Mouse (Mus musculus): ENCODE results near the gene Sorcs2.

Gene Sorcs2

DNA sequence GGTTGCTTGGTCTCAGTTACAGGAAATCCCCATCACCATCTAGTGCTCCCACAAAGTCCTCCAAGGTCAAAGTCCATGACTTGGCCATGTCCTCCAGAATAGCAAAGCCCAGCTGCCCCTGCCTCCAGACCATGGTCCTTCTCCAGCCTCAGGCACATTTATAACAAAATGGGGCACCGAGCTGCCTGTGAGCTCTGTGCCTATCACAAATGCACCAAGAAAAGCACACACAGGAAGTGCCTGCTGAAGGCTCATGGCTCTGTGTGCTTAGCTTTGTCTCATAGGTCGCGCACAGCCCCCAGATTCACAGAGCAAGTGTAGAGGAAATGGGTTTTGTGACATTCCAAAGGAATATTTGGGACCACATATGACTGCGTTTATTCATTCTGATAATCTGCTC lies 39.8 kb downstream of the Sorcs2 start:
- DNase-seq (ENCODE audit: low spot score): no peak

DNA sequence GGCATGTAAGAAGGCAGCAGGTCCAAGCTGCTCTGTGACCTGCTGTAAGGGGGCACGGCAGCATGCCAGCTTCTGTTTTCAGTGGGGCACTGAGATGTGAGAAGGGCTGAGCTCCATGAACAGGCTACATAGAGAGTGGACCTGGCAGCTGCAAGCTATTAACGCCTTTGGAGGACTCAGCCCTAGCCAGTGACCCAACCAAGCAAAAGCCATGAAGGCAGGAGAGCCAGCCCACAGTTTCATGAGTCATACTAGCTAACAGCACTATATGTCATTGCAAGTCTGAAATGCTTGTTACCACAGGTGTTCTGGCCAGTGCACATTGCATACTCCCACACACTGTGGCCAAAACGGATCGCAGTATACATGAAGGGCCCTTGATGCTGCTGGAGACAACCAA lies 41.3 kb downstream of the Sorcs2 start:
- no peak for DNase-seq (ENCODE audit: low spot score)

DNA sequence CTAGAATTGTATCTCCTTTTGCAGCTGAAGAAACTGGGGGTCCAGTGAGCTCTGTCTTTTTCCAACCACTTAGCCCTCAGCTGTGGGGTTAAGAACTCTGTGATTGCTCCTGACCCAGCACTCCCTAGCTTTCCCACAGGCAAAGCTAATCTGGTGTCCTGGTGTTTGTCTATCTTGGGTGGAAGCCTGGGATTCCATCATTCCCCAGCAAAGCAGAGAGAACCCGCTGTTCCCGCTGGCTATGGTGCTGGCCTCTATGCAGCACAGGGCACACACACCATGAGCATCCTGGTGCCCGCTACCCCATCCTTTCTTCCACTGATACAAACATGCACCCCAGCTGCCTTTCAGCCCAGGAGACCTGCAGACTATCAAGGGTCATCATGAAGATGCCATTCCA lies 42.3 kb downstream of the Sorcs2 start:
- no peak for DNase-seq (ENCODE audit: low spot score)

DNA sequence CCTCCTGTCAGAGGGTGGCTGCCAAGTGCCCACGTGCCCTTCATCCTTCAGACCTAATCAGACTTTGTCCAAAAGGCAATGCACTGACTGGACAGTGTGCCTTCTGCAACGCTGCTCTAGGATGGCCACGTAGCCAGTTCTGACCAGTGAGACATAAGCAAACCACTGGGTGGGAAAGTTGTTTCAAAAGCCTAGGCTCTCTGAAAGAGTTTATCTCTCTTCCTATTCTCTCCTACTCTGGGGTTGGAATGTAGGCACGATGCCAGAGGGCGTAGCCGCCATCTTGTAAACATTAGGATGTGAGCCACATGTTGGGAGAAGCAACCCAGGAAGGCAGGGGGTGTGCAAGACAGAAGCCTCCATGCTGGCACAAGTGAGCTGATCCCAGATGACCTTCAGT lies 44.3 kb downstream of the Sorcs2 start:
- peak; percentile 66 for DNase-seq (ENCODE audit: low spot score)

DNA sequence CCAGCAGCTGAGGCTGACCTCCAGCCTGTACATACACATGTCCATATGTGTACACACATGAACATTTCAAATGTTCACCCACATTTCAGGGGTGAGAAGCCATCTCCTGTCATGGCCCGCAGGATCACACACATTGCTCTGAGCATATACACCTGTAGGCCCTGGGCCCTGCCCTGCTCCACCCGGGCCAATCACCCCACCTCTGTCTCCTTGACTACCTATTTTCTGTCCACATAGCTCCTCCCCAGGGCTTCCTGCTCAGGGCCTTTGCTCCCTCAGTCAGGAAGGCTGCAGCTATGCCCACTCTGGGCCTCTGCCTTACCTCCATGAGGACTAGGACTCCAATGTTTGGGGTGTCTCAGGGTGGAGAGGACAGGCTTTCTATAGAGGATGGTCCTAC lies 44.7 kb downstream of the Sorcs2 start:
- no peak for DNase-seq (ENCODE audit: low spot score)

DNA sequence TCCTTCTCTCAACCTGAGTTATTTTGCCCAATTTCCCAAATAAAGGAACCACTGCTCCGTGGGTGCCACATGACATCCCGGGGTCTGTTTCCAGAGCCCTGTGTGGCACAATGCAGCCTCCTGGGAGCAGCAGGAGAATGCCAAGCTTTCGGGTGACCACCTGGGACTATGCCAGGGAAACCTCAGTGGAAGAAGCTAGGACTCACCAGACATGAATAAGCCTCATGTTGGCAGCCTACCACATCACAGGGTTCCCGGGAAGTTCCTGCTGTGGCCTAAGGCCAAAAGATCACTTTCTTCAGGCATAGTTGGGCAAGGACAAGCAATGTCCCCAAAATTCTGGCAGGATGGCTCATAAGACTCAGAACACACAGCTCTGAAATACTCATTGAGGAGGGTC lies 51.2 kb downstream of the Sorcs2 start:
- no peak for DNase-seq (ENCODE audit: low spot score)

DNA sequence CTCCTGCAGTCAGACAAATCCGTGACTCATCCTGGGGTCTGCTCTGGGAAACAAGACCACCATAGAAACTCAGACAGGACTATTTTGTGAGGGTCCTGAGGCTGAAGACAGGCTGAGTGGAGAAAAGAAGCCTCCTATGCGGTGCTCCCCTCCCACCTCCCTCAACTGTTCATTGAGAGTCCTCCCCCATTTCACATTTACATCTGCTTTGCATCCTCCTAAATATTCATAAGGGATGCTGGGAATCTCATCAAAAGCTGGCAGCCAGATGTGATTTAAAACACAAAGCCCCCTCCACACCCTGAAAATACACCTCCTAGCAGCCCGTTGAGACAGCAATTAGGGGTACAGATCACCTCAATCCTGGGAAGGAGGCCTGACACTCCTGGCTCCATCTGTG lies 58.7 kb downstream of the Sorcs2 start:
- no peak for DNase-seq (ENCODE audit: low spot score)

DNA sequence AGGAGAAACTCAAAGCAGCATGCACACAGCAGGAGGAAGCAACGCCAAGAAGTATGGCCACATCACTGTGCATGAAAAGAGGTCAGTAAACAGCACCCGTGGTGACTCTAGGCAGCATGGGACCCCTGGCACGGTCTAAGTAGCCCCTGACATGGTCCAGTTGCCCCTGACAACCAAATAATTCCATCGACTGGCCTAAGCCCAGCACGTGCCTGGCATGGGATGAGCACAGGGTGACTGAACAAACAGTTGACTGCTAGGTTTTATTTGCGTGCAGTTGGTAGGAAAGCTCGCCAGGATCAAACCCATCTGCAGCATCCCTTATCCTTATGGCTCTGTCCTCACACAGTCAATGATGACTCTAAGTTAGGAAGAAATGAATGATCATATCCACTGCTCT lies 61.7 kb downstream of the Sorcs2 start:
- DNase-seq (ENCODE audit: low spot score): no peak

DNA sequence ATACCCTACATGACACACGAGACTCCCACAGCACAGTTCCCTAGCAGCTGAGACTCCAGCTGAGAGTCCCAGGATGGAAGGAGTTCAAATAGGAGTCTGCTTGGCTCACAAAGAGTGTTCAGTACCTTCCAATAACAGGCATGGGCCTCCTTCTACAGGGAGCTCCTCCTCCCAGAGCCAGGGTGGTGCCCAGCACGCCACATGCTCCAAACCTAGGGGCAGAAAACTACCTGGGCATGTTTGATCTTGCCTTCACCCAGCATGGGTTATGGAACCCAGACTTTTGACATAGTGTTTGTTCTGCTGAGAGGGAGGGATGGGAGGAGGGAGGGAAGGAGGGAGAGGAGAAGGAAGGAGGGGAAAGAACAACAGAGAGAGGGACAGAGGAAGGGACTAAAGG lies 62.3 kb downstream of the Sorcs2 start:
- DNase-seq (ENCODE audit: low spot score): peak; percentile 59

DNA sequence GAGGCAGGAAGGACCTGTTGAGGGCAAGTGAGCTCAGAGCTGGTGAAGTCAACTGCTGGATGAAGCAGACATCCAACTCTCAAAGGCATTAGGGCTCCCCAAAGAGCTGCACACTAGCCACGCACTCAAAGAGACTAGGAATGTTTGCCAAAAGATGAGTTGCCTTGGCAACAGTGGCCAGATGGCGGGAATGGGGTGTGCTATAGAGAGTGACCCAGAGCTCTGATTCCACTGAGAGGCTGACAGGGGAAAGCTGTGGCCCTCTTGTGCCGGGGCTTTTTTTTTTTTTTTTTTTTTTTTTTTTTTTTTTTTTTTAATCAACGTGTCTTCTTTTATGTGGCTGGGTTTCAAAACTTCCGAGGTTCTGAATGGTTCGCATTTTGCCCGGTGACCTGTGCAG lies 63.7 kb downstream of the Sorcs2 start:
- no peak for DNase-seq (ENCODE audit: low spot score)

DNA sequence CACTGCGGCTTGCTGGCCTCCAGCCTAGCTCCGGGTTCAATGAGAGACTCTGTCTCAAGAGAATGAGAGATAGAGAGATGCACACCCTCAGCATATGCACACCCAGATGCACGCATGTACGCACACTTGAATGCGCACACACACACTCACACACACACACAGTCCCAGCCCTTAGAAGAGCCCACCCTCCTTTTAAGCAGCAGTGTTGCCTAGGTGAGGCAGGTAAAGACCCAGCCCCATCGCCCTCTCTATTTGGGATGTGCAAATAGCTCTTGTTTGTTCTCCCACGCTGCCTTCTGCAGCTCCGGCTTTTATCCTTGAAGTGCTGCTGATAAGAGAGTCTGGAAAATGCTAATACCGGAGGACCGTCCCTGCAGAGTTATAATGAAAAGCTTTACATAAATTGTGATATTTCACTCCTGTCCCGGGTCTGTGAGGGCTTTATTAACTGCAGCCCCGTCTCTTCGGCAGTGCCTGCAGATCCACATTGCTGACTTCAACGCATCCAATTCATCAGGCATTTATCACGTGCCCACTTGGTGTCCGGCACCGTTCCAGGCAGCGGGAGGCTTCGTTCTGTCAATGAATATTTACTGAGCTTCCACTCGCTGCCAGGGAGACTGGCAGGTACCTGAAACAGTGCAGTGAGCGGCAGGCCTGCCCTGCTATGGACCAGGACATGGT lies 67.3 kb downstream of the Sorcs2 start:
- no peak for DNase-seq (ENCODE audit: low spot score)

DNA sequence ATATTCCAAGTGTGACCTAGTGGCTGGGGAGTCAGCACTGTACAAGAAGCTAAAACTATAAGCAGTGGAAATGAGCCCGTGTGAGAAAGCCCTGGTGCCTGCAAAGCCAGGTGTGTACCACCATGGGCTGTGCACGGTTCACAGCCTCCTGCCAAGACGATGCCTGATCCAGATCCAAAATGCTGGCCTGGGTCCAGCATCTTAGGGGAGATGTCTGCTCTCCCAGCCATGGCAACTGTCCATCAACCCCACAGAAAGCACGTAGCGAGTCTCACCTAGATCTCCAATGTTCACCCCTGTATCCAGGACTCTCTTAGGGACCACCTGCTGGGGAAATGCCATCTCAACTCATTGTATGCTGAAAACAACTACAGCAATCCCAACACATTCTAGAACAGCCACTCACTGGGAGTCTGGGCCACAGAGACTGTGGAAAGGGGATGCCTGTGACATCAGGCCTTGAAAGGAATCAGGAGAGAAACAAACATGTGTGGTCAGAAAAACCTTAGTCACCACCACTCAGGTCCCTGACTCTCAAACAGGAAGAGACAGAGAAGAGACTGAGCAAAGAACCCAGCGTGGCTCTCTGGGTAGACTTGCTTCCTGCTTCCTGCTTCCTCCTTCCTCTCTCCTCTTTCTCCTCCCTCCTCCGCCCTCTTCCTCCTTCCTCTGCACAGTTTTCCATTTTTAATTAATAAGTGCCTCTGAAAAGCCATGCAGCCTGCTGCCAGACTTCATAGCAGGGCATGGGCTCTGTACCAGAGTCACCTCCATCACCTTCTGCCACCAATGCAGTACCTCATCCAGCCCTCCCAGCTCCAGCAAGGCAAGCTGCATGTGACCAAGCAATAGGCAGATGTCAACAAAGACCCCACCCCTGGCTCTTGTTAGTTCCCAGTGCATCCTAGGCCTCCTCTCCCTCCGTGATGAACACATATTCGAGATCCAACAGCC lies 71.6 kb downstream of the Sorcs2 start:
- no peak for DNase-seq (ENCODE audit: low spot score)

DNA sequence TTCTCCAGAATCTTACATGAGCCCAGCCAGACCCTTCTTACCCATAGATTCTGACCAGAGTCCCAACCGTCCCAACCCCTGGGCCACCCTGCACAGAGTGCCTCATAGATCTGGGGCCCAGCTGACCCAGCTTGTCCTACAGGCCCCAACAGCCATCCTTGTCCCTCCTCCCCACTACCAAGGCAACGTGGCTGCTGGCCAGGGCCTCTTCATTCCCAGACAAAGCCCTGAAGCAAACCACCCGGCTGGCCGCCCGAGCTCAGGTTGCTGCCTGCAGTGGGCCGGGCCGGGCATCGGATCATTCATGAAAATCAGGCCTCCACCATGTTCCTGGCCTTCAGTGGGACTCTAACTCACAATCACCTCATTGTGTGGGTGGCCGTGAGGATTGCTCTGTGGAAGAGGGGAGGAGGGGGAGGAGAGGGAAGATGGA lies 73.8 kb downstream of the Sorcs2 start:
- DNase-seq (ENCODE audit: low spot score): peak; percentile 54

DNA sequence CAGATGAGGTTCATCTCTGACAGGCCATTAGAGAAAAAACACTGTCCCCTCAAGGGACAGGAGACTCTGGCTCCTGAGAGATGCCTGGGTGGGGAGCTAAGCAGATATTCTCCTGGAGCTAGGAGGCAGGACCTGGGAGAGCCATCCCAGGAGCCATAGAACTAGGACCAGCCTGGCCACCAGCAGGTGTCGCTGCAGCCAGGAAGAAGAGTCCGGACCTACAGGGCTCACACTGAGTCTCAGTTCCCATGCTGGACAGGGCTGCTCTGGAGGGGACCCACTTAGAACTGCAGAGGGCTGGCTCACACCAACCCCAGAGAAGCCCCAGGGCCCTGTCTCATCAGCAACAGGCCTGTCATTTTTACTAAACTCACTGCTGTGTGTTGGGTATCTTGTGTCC lies 74.4 kb downstream of the Sorcs2 start:
- peak; percentile 85 for DNase-seq (ENCODE audit: low spot score)

DNA sequence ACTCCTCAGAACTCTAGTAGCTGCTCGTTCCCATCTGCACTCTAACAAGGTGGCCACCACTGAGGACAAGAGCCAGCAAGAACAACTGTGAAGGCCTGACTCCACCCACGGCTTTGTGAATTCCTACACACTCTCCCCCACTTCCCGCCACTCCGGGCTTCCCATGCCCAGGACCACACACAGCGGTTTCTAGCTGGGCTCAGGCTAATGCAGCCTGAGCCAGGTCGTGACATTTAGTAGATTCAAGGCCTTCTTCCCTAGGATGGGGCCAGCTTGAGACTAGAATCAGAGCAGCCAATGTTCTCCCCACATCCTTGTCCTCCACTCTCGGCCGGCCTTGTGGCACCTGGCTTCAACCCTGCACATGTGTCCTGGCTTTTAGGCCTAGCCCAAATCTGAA lies 76.4 kb downstream of the Sorcs2 start:
- peak; percentile 23 for DNase-seq (ENCODE audit: low spot score)

DNA sequence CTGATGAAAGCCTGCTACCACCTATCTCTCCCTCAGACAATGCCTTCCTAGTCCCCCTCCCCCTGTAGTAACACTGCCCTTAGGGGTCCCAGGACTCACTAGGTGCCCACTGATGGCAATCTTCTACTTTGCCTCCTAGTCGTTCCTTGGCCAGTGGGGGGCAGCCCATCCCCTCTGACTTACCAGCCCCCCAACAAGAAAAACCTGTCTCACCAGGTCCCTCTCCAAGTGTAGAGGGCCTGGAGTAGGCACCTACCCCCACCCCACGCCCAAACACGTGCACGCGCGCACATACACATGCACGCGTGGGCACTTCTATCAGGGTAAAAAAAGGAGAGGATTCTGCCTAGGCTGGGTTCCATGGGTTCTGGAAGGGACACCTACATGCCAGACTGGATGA lies 77.3 kb downstream of the Sorcs2 start:
- DNase-seq (ENCODE audit: low spot score): peak; percentile 48

DNA sequence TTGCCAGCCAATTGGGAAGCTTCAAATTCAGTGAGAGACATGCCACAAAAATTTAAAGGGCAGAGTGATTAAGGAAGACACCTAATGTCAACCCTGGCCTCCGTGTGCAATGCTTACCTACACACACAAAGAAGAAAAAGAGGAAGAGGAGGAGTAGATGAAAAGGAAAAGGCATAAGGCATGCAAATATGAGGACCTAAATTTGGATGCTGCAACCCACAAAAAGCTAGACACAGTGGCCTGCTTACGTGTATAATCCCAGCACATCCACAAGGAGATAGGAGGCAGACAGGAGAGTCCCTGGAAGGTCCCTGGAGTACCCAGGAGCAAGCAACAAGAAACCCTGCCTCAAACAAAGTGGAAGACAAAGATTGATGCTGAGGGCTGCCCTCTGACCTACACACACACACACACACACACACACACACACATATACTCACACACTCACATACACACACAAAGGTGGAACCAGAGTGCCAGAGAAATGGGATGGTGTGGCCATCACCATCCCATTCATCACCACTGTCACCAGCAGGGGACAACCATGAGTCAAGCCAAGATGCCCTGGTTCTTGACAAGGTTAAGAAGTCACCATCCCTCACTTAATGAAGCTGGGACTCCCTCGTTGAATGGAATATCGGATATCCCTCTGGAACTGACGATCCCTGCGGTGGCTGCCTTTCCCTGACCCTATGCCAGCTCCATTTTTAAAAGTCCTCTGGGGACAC lies 80.1 kb downstream of the Sorcs2 start:
- no peak for DNase-seq (ENCODE audit: low spot score)

DNA sequence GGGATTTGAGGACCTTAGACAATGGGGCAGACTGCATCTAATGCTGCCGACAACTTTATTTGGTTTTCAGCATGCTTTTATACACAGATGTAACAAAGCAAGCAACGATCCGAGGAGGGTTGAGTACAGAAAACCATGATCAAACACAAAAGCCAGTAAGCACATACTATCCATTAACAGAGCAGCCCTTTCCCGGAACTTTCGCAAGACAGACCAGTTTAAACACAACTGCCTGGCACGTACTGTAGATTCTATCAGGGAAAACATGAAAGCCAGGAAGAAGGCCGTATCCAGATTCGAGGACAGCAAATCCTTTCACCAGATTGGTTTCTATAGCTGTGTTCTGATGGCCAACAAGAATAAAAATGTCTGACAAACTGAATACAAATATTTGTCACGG lies 82.8 kb downstream of the Sorcs2 start:
- no peak for DNase-seq (ENCODE audit: low spot score)

DNA sequence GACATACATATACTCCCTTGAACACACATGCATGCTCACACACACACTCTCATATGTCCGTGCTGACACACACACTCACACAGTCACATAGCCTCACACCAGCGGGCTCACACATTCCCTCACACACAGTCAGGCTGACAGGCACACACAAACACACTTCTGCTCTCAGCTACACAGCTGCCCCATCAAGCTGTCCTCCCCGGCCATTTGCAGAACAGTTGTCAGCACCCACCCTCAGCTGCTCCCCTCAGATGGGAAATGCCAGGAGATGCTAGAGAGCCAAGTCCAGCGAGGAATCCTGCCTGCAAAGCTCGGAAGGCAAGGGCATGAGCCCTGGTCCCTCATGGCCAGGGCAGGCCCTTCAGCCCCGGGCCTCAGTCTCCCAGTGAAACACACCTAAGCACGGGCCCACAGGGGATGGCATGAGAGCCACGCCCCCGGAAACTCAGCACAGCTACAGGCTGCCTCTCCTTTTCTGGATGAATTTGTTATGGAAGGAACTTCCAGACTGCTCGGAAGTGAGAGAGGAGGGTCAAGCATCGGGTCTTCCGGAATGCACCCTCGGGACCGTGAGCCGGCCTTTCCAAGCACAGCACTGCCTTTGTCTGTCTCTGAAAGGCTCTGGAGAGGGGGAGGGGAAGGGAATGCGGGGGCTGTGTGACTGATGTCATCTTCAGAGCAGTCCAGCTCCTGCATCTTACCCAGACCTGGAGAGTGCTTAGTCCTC lies 84.4 kb downstream of the Sorcs2 start:
- no peak for DNase-seq (ENCODE audit: low spot score)

DNA sequence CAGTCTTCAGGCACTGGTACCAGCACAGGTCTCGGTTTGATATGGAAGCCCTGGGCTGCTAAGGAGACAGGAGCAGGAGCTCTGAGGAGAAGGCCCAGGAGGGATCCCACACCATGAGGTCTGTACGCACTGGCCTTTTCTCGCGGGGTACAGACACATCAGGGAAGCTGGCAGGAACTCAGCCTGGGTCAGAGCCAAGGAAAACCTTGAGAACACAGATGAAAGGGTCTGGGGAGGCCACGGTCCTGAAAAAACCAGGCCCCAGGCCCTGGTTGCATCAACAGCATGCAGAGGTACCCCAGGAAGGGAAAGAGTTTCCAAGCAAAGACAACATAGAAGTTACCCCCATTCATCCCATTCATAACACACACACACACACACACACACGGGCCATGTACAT lies 85.0 kb downstream of the Sorcs2 start:
- no peak for DNase-seq (ENCODE audit: low spot score)

DNA sequence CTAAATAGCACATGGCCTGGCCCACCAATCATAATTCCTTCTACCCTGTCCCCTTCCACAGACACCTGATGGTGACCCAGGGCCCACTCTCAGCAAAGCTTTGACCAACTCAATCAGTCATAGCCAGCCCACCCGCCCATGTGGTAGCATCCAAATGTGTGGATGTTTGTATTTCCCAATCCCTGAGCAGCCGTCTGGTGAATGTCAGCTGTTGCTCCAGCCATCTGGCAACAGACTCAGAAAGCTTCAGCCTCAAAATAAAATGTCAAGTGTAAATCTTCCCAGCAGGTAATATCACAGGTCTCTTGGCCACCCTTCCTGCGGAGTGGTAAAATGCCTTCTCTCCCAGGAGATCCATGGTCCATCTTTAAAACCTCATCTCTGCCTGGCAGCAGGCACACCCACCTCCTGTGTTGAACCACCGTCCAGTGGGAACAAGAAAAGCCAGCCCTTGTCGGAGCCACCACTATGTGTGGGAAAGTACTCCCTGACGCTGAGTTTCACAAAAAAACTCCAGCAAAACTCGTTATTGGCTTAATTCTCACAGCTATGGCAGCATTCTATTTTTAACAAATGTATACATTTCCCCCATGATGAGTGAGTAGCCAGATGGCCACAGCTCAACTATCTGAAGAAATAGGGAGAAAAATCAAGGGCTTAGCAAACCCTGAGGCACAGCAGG lies 93.5 kb downstream of the Sorcs2 start:
- DNase-seq (ENCODE audit: low spot score): no peak

DNA sequence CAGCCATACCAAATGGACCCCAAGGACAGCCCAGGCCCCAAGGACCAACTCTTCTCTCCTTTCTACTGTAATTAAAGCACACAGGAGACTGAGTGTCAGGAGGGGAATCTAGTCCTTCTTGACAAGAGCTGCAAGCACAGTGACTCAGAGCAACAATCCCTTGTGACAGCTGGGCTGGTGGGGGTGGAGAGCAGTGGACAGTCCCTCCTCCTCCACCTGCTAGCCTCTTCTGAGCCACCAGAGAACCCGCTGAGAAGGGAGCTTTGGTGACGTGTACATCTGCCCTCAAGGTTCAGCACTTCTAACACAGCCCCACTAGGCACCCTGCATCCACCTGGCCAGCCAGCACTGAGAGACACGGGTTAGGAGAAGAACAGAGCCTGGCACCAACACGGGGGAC lies 96.8 kb downstream of the Sorcs2 start:
- DNase-seq (ENCODE audit: low spot score): no peak

Measured in urinary bladder, postnatal 14 days (tissue).